8 mouse cellular contexts compared by ENCODE assay signal in the genomic region with DNA sequence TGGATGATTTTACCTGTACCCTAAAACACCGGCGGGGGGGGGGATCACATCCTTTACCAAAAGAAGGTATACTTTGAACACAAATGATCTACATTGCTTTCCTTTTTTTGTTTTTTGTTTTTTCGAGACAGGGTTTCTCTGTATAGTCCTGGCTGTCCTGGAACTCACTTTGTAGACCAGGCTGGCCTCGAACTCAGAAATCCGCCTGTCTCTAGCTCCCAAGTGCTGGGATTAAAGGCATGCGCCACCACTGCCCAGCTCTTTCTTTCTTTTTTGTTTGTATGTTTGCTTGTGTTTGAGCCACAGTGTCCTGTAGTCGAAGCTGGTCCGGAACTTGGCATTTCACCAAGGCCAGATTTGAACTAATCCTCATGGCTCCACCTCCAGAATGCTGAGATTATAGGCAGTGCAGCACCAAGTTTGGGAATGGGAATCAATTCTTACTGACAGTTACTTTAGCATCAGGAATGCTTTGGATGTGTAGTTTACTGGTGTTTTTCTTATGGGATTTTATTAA. TPM values are rescaled to one million over a fixed set of nuclear protein-coding genes. Genes with fewer than 3 reads are reported as not detected.
DNase-seq lines count a peak whose midpoint lies in the region; ATAC-seq and TF ChIP-seq lines count a peak whose summit lies in the region.

No protein-coding gene starts in this region.

- peak overlapping the region; percentile 30; the same call in 1 of the 2 replicates for H3K4me2 ChIP-seq in embryonic facial prominence, embryonic 12.5 days (replicated peaks)
- H3K4me2 ChIP-seq in hindbrain, embryonic 16.5 days (ENCODE audit: low read length), result peak overlapping the region; percentile 54
- H3K4me2 ChIP-seq in liver, embryonic 12.5 days, result peak overlapping the region; percentile 62
- H3K4me2 ChIP-seq in neural tube, embryonic 14.5 days (ENCODE audit: low read depth, low read length), result peak overlapping the region; percentile 41; the same call in 1 of the 2 replicates

- H3K36me3 ChIP-seq in heart, embryonic 10.5 days, result no peaks in the 10 kb centered on the region
- peaks cover 0 to 19% of the 10 kb centered on the region in 2 experiments; a peak in 2 of 4 replicates for H3K36me3 ChIP-seq in MEL (ENCODE audit: control insufficient read depth in 1 of 2, insufficient read depth in 2 of 2, low read length in 2 of 2)
- no peaks in the 10 kb centered on the region for H3K36me3 ChIP-seq in embryonic facial prominence, embryonic 12.5 days
- no peaks in the 10 kb centered on the region for H3K36me3 ChIP-seq in hindbrain, embryonic 16.5 days (ENCODE audit: control insufficient read depth, insufficient read depth, low read length)
- no peaks in the 10 kb centered on the region for H3K36me3 ChIP-seq in liver, embryonic 12.5 days
- H3K36me3 ChIP-seq in neural tube, embryonic 14.5 days (ENCODE audit: control insufficient read depth, insufficient read depth, low read length), result no peaks in the 10 kb centered on the region

- DNase-seq in heart, embryonic 10.5 days (ENCODE audit: low spot score), result no peak
- no peak for DNase-seq in heart, adult 11 months
- peak; percentile 28 for DNase-seq in MEL (ENCODE audit: low read depth, low spot score)
- DNase-seq in spleen, postnatal 36 days (ENCODE audit: low spot score in 2 of 2), result no peak

- WGBS in heart, embryonic 10.5 days, result 42% methylated on average over 8 of the region's 8 CpGs
- WGBS in embryonic facial prominence, embryonic 12.5 days, result 45% methylated on average over 8 of the region's 8 CpGs
- WGBS in hindbrain, embryonic 16.5 days, result 37% methylated on average over 8 of the region's 8 CpGs
- 51% methylated on average over 8 of the region's 8 CpGs for WGBS in liver, embryonic 12.5 days (ENCODE audit: insufficient replicate concordance)
- WGBS in neural tube, embryonic 14.5 days, result 43% methylated on average over 8 of the region's 8 CpGs

- H3K4me3 ChIP-seq in heart, embryonic 10.5 days, result peak overlapping the region; percentile 57
- H3K4me3 ChIP-seq in MEL (ENCODE audit: control insufficient read depth in 1 of 2, insufficient read depth in 1 of 2, low read depth in 2 of 2, low read length in 2 of 2), result peak overlapping the region; percentile 78 to 90
- peak overlapping the region; percentile 35 for H3K4me3 ChIP-seq in embryonic facial prominence, embryonic 12.5 days
- H3K4me3 ChIP-seq in hindbrain, embryonic 16.5 days (ENCODE audit: low read length), result peak overlapping the region; percentile 49
- peak overlapping the region; percentile 62 for H3K4me3 ChIP-seq in liver, embryonic 12.5 days
- peak overlapping the region; percentile 38 for H3K4me3 ChIP-seq in neural tube, embryonic 14.5 days (ENCODE audit: low read depth, low read length)

- H3K9me3 ChIP-seq in heart, embryonic 10.5 days, result no peaks in the 10 kb centered on the region
- H3K9me3 ChIP-seq in MEL (replicated peaks; ENCODE audit: insufficient read depth, low read length), result no peaks in the 10 kb centered on the region
- no peaks in the 10 kb centered on the region for H3K9me3 ChIP-seq in embryonic facial prominence, embryonic 12.5 days
- no peaks in the 10 kb centered on the region for H3K9me3 ChIP-seq in hindbrain, embryonic 16.5 days (ENCODE audit: control insufficient read depth, low read length)
- no peaks in the 10 kb centered on the region for H3K9me3 ChIP-seq in liver, embryonic 12.5 days (replicated peaks)
- H3K9me3 ChIP-seq in neural tube, embryonic 14.5 days (ENCODE audit: control insufficient read depth, low read length), result no peaks in the 10 kb centered on the region

- no peak for TF ChIP-seq EP300 in MEL (IDR thresholded peaks at IDR 0.05; ENCODE audit: low read depth in 1 of 2, low read length in 2 of 2)

- H3K79me2 ChIP-seq in MEL (ENCODE audit: control insufficient read depth, insufficient read depth, low read length, poor library complexity), result peaks cover 6% of the 10 kb centered on the region; the same call in 1 of the 2 replicates

- peak overlapping the region; percentile 83 for H3K9ac ChIP-seq in MEL (ENCODE audit: control insufficient read depth, low read depth, low read length, poor library complexity, severe bottlenecking)
- peak overlapping the region; percentile 36; the same call in 1 of the 2 replicates for H3K9ac ChIP-seq in embryonic facial prominence, embryonic 12.5 days
- H3K9ac ChIP-seq in hindbrain, embryonic 16.5 days (ENCODE audit: low read depth, low read length), result peak overlapping the region; percentile 65
- peak overlapping the region; percentile 65 for H3K9ac ChIP-seq in liver, embryonic 12.5 days
- 0 out of 2 replicates have a peak overlapping the region, but pooled peaks have one; percentile 32 for H3K9ac ChIP-seq in neural tube, embryonic 14.5 days (replicated peaks; ENCODE audit: low read depth, low read length)

- H3K27ac ChIP-seq in heart, embryonic 10.5 days, result peak overlapping the region; percentile 83
- H3K27ac ChIP-seq in MEL (ENCODE audit: control insufficient read depth, low read depth, low read length), result peak overlapping the region; percentile 74
- H3K27ac ChIP-seq in embryonic facial prominence, embryonic 12.5 days, result peak overlapping the region; percentile 63
- peak overlapping the region; percentile 82 for H3K27ac ChIP-seq in hindbrain, embryonic 16.5 days (ENCODE audit: low read depth, low read length)
- peak overlapping the region; percentile 66; the same call in 1 of the 2 replicates for H3K27ac ChIP-seq in liver, embryonic 12.5 days
- 0 out of 2 replicates have a peak overlapping the region, but pooled peaks have one; percentile 82 for H3K27ac ChIP-seq in neural tube, embryonic 14.5 days (ENCODE audit: low read depth, low read length)

- no peaks in the 10 kb centered on the region for H3K27me3 ChIP-seq in heart, embryonic 10.5 days (ENCODE audit: insufficient read depth, poor library complexity, severe bottlenecking)
- no peaks in the 10 kb centered on the region for H3K27me3 ChIP-seq in MEL (ENCODE audit: control insufficient read depth in 1 of 2, insufficient read depth in 2 of 2, low read length in 2 of 2)
- no peaks in the 10 kb centered on the region for H3K27me3 ChIP-seq in embryonic facial prominence, embryonic 12.5 days
- H3K27me3 ChIP-seq in hindbrain, embryonic 16.5 days (replicated peaks; ENCODE audit: control insufficient read depth, insufficient read depth, low read length), result no peaks in the 10 kb centered on the region
- no peaks in the 10 kb centered on the region for H3K27me3 ChIP-seq in liver, embryonic 12.5 days (replicated peaks)
- H3K27me3 ChIP-seq in neural tube, embryonic 14.5 days (ENCODE audit: control insufficient read depth, insufficient read depth, low read length), result no peaks in the 10 kb centered on the region

- no peak for TF ChIP-seq POLR2A in MEL (IDR thresholded peaks at IDR 0.05; ENCODE audit: control insufficient read depth in 1 of 2, insufficient read depth in 1 of 2, low read depth in 1 of 2, low read length in 2 of 2, poor library complexity in 1 of 2)

- TF ChIP-seq RAD21 in MEL (IDR thresholded peaks at IDR 0.05; ENCODE audit: low read depth, low read length), result no peak

- no peak for TF ChIP-seq CTCF in MEL (IDR thresholded peaks at IDR 0.05 in 2 of 3, conservative IDR thresholded peaks at IDR 0.05 in 1 of 3; ENCODE audit: control insufficient read depth in 1 of 3, insufficient read depth in 1 of 3, low read depth in 2 of 3, low read length in 3 of 3, poor library complexity in 1 of 3, severe bottlenecking in 1 of 3)

- no peak for ATAC-seq in embryonic facial prominence, embryonic 12.5 days (ENCODE audit: insufficient number of reproducible peaks, insufficient read depth, low FRiP score, low TSS enrichment)
- ATAC-seq in hindbrain, embryonic 16.5 days, result peak; percentile 19
- ATAC-seq in liver, embryonic 12.5 days, result no peak
- peak; percentile 6; the same call in 1 of the 2 replicates for ATAC-seq in neural tube, embryonic 14.5 days (ENCODE audit: low read depth)

- H3K4me1 ChIP-seq in heart, embryonic 10.5 days, result no peaks in the 10 kb centered on the region
- H3K4me1 ChIP-seq in MEL (ENCODE audit: control insufficient read depth in 1 of 2, insufficient read depth in 2 of 2, low read length in 2 of 2), result peaks cover 3 to 7% of the 10 kb centered on the region in 2 experiments; a peak in 3 of 4 replicates
- no peaks in the 10 kb centered on the region for H3K4me1 ChIP-seq in embryonic facial prominence, embryonic 12.5 days
- peaks cover 3% of the 10 kb centered on the region; the same call in 1 of the 2 replicates for H3K4me1 ChIP-seq in hindbrain, embryonic 16.5 days (ENCODE audit: control insufficient read depth, insufficient read depth, low read depth, low read length)
- peaks cover 16% of the 10 kb centered on the region for H3K4me1 ChIP-seq in liver, embryonic 12.5 days
- peaks cover 3% of the 10 kb centered on the region; the same call in 1 of the 2 replicates for H3K4me1 ChIP-seq in neural tube, embryonic 14.5 days (ENCODE audit: control insufficient read depth, insufficient read depth, low read length)

TF ChIP-seq in MEL, 35 proteins besides CTCF, POLR2A, EP300 and RAD21:
- TF ChIP-seq BHLHE40 (IDR thresholded peaks at IDR 0.05; ENCODE audit: borderline replicate concordance, low read depth, low read length) (no peak), TBP (IDR thresholded peaks at IDR 0.05; ENCODE audit: low read depth, low read length) (peak; percentile 56), RCOR1 (IDR thresholded peaks at IDR 0.05; ENCODE audit: low read depth, low read length) (peak; percentile 49; the same call in 1 of the 2 replicates)

RNA-seq across cellular contexts. Expression of a gene that starts 0.5 kb away (rescaled TPM):
- polyA plus RNA-seq in heart, embryonic 10.5 days (2016; fragmentation: Nextera tagmentation; extraction: Ambion mirVana), result 23.9 and 30.0 TPM in 2 replicates
- 36.4 and 37.1 TPM in 2 replicates for total RNA-seq in MEL (2012; rRNA removed)
- 10 to 100 TPM in 1 of 2 experiments, not detected in 1; 66.5 TPM for polyA plus RNA-seq in MEL (2012; ENCODE audit: insufficient read depth in 1 of 2, insufficient read length in 2 of 2, low read depth in 1 of 2, low replicate concordance in 2 of 2, missing spikeins in 1 of 2)
- polyA plus RNA-seq in embryonic facial prominence, embryonic 12.5 days (2016; fragmentation: Nextera tagmentation; extraction: Ambion mirVana), result 40.1 and 42.7 TPM in 2 replicates
- 74.6 and 78.2 TPM in 2 replicates for polyA plus RNA-seq in hindbrain, embryonic 16.5 days (2015; fragmentation: Nextera tagmentation; extraction: Ambion mirVana)
- polyA plus RNA-seq in liver, embryonic 12.5 days (2016; fragmentation: Nextera tagmentation; extraction: Ambion mirVana), result 16.5 and 18.0 TPM in 2 replicates
- 76.2 and 93.6 TPM in 2 replicates for polyA plus RNA-seq in neural tube, embryonic 14.5 days (2014; fragmentation: Nextera tagmentation; extraction: Ambion mirVana)

Comparison
In these comparisons a context has a peak if more than half of its experiments do, and no peak if none do; other contexts are left out.
1. H3K9ac ChIP-seq: peak in every context shown above with its lines; median percentile 83 in MEL; 65 in hindbrain, embryonic 16.5 days; 65 in liver, embryonic 12.5 days; 36 in embryonic facial prominence, embryonic 12.5 days; 32 in neural tube, embryonic 14.5 days.
2. ATAC-seq: peak in hindbrain, embryonic 16.5 days (single experiment) and neural tube, embryonic 14.5 days (single experiment); none in embryonic facial prominence, embryonic 12.5 days (single experiment) and liver, embryonic 12.5 days (single experiment).
3. Peak in every context shown above with its lines, with median percentiles within 50 percentile points of each other: H3K27ac ChIP-seq, H3K4me3 ChIP-seq and H3K4me2 ChIP-seq.